Mouse (Mus musculus) myocyte (in vitro differentiated cells): ENCODE results near the gene Ppp1r12c. TPM values are rescaled to one million over a fixed set of nuclear protein-coding genes. Genes with fewer than 3 reads are reported as not detected.

Source experiments
- H3K27me3 ChIP-seq: one replicate; pipeline ENCODE4 v1.6.1; 2011; ENCODE audit not compliant: control insufficient read depth, insufficient read depth, insufficient read length
- H3K36me3 ChIP-seq: one replicate; pipeline ENCODE4 v1.6.1; 2011; ENCODE audit not compliant: control insufficient read depth, insufficient read depth
- H3K4me2 ChIP-seq: one replicate; pipeline ENCODE4 v1.6.1; 2011; ENCODE audit warnings: low read depth, control low read depth
- H3K4me3 ChIP-seq: one replicate; pipeline ENCODE4 v1.5.1; 2011; ENCODE audit warnings: mild to moderate bottlenecking, control low read depth, moderate library complexity
- H3K79me2 ChIP-seq: one replicate; pipeline ENCODE4 v1.6.1; 2011; ENCODE audit not compliant: control insufficient read depth, insufficient read depth
- H3ac ChIP-seq: one replicate; pipeline ENCODE4 v1.6.1; 2011; ENCODE audit not compliant: control insufficient read depth, insufficient read length
- CEBPB ChIP-seq: IDR thresholded peaks from 2 replicates; pipeline ENCODE4 v1.6.1; 2011; ENCODE audit warnings: mild to moderate bottlenecking, moderate library complexity; ENCODE audit not compliant: poor library complexity, insufficient read depth, severe bottlenecking
- E2F4 ChIP-seq: IDR thresholded peaks from one replicate; pipeline ENCODE4 v1.6.1; 2011; ENCODE audit warnings: mild to moderate bottlenecking, control low read depth, moderate library complexity; ENCODE audit not compliant: insufficient read depth
- MAX ChIP-seq: IDR thresholded peaks from one replicate; pipeline ENCODE4 v1.6.1; 2011; ENCODE audit warnings: low read depth, mild to moderate bottlenecking, control low read depth
- MYOD1 ChIP-seq, 3 experiments: IDR thresholded peaks; one replicate each; pipeline ENCODE4 v1.6.1; 2011; ENCODE audit warnings: control low read depth in 2 of 3, low read depth in 2 of 3, mild to moderate bottlenecking in 2 of 3, moderate library complexity in 1 of 3; ENCODE audit not compliant: insufficient read length in 2 of 3, control insufficient read depth in 1 of 3
- MYOG ChIP-seq, 3 experiments: IDR thresholded peaks; one replicate each; pipeline ENCODE4 v1.6.1; 2011; ENCODE audit warnings: control low read depth in 2 of 3, low read depth in 2 of 3, mild to moderate bottlenecking in 2 of 3; ENCODE audit not compliant: insufficient read length in 2 of 3, control insufficient read depth in 1 of 3, insufficient read depth in 1 of 3
- POLR2A ChIP-seq: IDR thresholded peaks from one replicate; pipeline ENCODE4 v1.6.1; 2011; ENCODE audit warnings: low read depth, mild to moderate bottlenecking, control low read depth, moderate library complexity; ENCODE audit not compliant: insufficient read length
- POLR2AphosphoS2 ChIP-seq: IDR thresholded peaks from one replicate; pipeline ENCODE4 v1.6.1; 2011; ENCODE audit warnings: low read depth, control low read depth; ENCODE audit not compliant: insufficient read length
- REST ChIP-seq: IDR thresholded peaks from one replicate; pipeline ENCODE4 v1.6.1; 2011; ENCODE audit warnings: mild to moderate bottlenecking, control low read depth, moderate library complexity; ENCODE audit not compliant: insufficient read depth, insufficient read length
- SRF ChIP-seq: IDR thresholded peaks from one replicate; pipeline ENCODE4 v1.6.1; 2011; ENCODE audit warnings: low read depth; ENCODE audit not compliant: control insufficient read depth, insufficient read length
- TCF12 ChIP-seq: IDR thresholded peaks from one replicate; pipeline ENCODE4 v1.6.1; 2011; ENCODE audit warnings: mild to moderate bottlenecking, control low read depth; ENCODE audit not compliant: poor library complexity, insufficient read depth, severe bottlenecking
- TCF3 ChIP-seq: IDR thresholded peaks from one replicate; pipeline ENCODE4 v1.6.1; 2011; ENCODE audit warnings: low read depth, control low read depth; ENCODE audit not compliant: insufficient read length
- USF1 ChIP-seq: IDR thresholded peaks from one replicate; pipeline ENCODE4 v1.6.1; 2011; ENCODE audit warnings: low read depth, mild to moderate bottlenecking, control low read depth, moderate library complexity
- polyA plus RNA-seq: library from polyadenylated mRNA; unstranded; fragments of >200 nt; fragmentation: generic; extraction: Trizol; gene quantifications from one replicate; pipeline ENCODE4 v1.2.1, GENCODE M21; 2012; ENCODE audit warnings: missing spikeins

Ppp1r12c gene
- polyA plus RNA-seq, 1 experiment = 39.0 TPM

DNA sequence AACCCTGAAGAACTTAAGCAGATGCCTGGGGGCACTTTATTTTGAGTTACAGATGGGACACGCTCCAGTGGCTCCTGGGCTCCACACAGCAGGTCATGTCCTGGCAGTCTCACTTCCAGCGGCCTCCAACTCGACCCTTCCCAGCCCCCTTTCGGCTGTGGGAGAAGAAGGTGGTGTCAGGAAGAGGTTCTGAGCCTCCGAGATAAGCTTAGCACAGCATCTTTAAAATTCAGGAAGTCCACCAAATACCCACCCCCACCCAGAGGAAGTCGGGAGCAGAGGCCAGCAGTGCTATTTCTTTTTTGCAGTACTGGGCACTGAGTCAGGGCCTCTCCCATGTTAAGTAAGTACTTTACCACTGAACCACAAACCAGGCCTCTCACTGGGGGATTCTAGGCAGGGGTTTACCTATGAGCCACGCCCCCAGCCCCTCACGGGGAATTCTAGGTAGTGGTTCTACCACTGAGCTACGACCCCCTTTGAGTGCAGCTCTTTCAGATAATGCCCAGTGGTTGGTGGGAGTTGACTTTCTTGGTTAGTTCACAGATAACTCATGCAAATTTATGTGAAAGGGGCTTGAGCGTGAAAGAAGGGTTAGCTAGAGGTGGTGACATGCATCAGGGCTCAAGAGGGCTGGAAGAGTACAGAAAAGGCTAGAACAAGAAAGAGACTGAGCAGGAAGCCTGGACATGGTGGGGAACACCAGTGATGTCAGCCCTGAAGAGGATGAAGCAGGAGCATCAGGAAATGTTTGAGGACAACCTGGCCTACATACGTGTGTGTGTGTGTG lies 3.4 kb upstream of the Ppp1r12c start:
- H3K27me3 ChIP-seq = no peaks in the 10 kb centered on the region
- no peak overlapping the region for H3K4me2 ChIP-seq
- peaks cover 12% of the 10 kb centered on the region for H3K79me2 ChIP-seq
- no peak overlapping the region for H3K4me3 ChIP-seq
- TF ChIP-seq SRF = no peak
- peak; percentile 29 for TF ChIP-seq POLR2AphosphoS2
- TF ChIP-seq TCF12 = no peak
- no peak overlapping the region for H3ac ChIP-seq
- no peaks in the 10 kb centered on the region for H3K36me3 ChIP-seq

DNA sequence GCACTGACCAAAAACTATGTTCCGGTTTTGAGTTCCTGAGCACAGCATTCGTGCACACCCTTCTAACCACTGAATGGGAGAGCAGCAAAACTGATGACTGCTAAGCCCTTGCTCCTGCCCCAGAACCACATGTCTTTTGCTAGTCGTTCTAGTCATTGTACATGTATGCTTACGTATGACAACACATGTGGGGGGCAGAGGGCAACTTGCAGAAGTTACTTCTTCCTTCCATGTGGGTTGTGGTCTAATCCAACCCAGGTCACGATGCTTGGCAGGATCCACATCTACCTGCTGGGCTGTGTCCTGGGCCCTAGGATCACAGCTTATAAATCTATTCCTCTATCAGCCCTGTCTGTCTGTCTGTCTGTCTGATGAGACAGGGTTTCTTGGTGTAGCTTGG lies 2.4 kb upstream of the Ppp1r12c start:
- no peaks in the 10 kb centered on the region for H3K36me3 ChIP-seq
- TF ChIP-seq REST = no peak
- TF ChIP-seq POLR2A = no peak
- no peak for TF ChIP-seq POLR2AphosphoS2
- TF ChIP-seq E2F4 = no peak
- TF ChIP-seq MYOG (IDR thresholded peaks at IDR 0.05; ENCODE audit: control insufficient read depth in 1 of 3, insufficient read depth in 1 of 3, insufficient read length in 2 of 3, low read depth in 2 of 3) = no peak
- TF ChIP-seq MAX = no peak
- TF ChIP-seq TCF12 = no peak
- no peak for TF ChIP-seq MYOD1 (IDR thresholded peaks at IDR 0.05; ENCODE audit: control insufficient read depth in 1 of 3, insufficient read length in 2 of 3, low read depth in 2 of 3)
- TF ChIP-seq CEBPB = no peak
- TF ChIP-seq USF1 = no peak
- peaks cover 22% of the 10 kb centered on the region for H3K79me2 ChIP-seq
- no peak overlapping the region for H3K4me3 ChIP-seq
- H3K4me2 ChIP-seq = no peak overlapping the region
- H3K27me3 ChIP-seq = no peaks in the 10 kb centered on the region
- no peak overlapping the region for H3ac ChIP-seq

- Histone ChIP-seq H3K36me3 (no peaks in the 10 kb centered on the region), H3K27me3 (no peaks in the 10 kb centered on the region), H3K4me3 (peak overlapping the region; percentile 53), H3ac (no peak overlapping the region), H3K4me2 (no peak overlapping the region), H3K79me2 (peaks cover 29% of the 10 kb centered on the region)
- TF ChIP-seq POLR2A (no peak), REST (no peak), TCF3 (no peak), SRF (no peak), MAX (no peak), MYOG (IDR thresholded peaks at IDR 0.05; ENCODE audit: control insufficient read depth in 1 of 3, insufficient read depth in 1 of 3, insufficient read length in 2 of 3, low read depth in 2 of 3) (no peak), E2F4 (no peak), MYOD1 (IDR thresholded peaks at IDR 0.05; ENCODE audit: control insufficient read depth in 1 of 3, insufficient read length in 2 of 3, low read depth in 2 of 3) (no peak), POLR2AphosphoS2 (no peak), USF1 (no peak), CEBPB (no peak), TCF12 (no peak)
Measured at GRCm38 (mm10) chr7:4503100-4503499, 1.6 kb upstream of the Ppp1r12c start.

GRCm38 (mm10) chr7:4502421-4503090 lies 1.1 kb upstream of the Ppp1r12c start:
- H3K27me3 ChIP-seq = no peaks in the 10 kb centered on the region
- no peaks in the 10 kb centered on the region for H3K36me3 ChIP-seq
- peak overlapping the region; percentile 86 for H3K4me2 ChIP-seq
- H3K79me2 ChIP-seq = peaks cover 34% of the 10 kb centered on the region
- TF ChIP-seq POLR2A = no peak
- TF ChIP-seq CEBPB = no peak
- peak; percentile 60 for TF ChIP-seq POLR2AphosphoS2
- no peak for TF ChIP-seq TCF12
- TF ChIP-seq SRF = peak; percentile 43
- TF ChIP-seq USF1 = no peak
- no peak for TF ChIP-seq MYOD1 (IDR thresholded peaks at IDR 0.05; ENCODE audit: control insufficient read depth in 1 of 3, insufficient read length in 2 of 3, low read depth in 2 of 3)
- no peak overlapping the region for H3ac ChIP-seq
- peak overlapping the region; percentile 53 for H3K4me3 ChIP-seq

GRCm38 (mm10) chr7:4500892-4501471 lies 498 bp downstream of the Ppp1r12c start:
- TF ChIP-seq MAX = no peak
- TF ChIP-seq CEBPB = no peak
- TF ChIP-seq POLR2AphosphoS2 = no peak
- TF ChIP-seq REST = no peak
- no peak for TF ChIP-seq SRF
- TF ChIP-seq USF1 = no peak
- TF ChIP-seq POLR2A = peak; percentile 18
- TF ChIP-seq E2F4 = no peak
- TF ChIP-seq TCF3 = no peak
- no peak for TF ChIP-seq TCF12
- TF ChIP-seq MYOG (IDR thresholded peaks at IDR 0.05; ENCODE audit: control insufficient read depth in 1 of 3, insufficient read depth in 1 of 3, insufficient read length in 2 of 3, low read depth in 2 of 3) = peak in 1 of 3 experiments; percentile 20
- TF ChIP-seq MYOD1 (IDR thresholded peaks at IDR 0.05; ENCODE audit: control insufficient read depth in 1 of 3, insufficient read length in 2 of 3, low read depth in 2 of 3) = no peak
- Histone ChIP-seq H3K36me3 (peaks cover 8% of the 10 kb centered on the region), H3K79me2 (peaks cover 50% of the 10 kb centered on the region), H3ac (peak overlapping the region; percentile 76), H3K4me2 (peak overlapping the region; percentile 68), H3K4me3 (peak overlapping the region; percentile 53), H3K27me3 (no peaks in the 10 kb centered on the region)
